Mouse (Mus musculus): Measurements from ENCODE around the gene Tmem97.
A peak's percentile ranks its signal among the peaks of the same experiment; 100 is the strongest.
"Not testable (repeated sequence)": the region's sequence is repeated elsewhere in the genome, so short reads cannot be mapped to it uniquely, and the experiment has no call there.

Tmem97 gene

DNA sequence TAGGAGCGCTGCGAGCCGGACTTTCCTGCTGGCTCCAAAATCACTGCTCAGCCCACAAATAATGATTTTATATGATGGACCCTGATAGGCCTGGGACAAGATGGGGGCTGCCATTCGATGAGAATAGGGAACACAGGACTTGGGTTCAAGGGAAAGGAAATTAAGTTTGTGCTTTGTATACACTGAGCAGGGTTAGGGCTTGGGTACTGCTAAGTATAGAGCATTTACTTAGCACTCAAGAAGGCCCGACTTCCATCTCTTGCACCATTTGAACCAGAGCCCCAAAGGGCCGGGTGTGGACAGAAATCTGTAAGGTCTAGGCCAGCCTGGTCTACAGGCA is 452 bp upstream of the Tmem97 start:
- DNase-seq (ENCODE audit: low read depth, low spot score): peak; percentile 8

GRCm38 (mm10) chr11:78549491-78549987 is 1.0 kb downstream of the Tmem97 start:
- no peak for DNase-seq (ENCODE audit: low read depth, low spot score)

GRCm38 (mm10) chr11:78547718-78548460 is 2.7 kb downstream of the Tmem97 start:
- DNase-seq (ENCODE audit: low read depth, low spot score): no peak

DNA sequence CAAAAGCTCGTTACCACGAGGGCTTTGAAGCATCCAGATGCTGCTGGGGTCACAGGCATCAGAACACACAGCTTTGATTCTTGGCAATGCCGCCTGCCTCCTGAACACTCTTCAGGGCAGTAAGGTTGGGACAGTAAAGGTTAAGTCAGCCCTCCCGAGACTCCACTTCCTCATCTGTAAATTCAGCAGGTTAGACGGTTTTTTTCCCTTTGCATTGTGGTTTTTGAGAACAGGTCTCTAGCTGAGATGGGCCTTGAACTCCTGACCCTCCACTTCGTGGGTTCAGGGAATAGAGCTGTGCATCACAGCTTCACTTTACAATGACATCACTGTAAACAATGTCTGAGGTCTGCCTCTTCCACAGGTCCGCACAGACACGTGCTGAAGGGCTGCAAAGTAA is 5.4 kb downstream of the Tmem97 start:
- no peak for DNase-seq (ENCODE audit: low read depth, low spot score)

DNA sequence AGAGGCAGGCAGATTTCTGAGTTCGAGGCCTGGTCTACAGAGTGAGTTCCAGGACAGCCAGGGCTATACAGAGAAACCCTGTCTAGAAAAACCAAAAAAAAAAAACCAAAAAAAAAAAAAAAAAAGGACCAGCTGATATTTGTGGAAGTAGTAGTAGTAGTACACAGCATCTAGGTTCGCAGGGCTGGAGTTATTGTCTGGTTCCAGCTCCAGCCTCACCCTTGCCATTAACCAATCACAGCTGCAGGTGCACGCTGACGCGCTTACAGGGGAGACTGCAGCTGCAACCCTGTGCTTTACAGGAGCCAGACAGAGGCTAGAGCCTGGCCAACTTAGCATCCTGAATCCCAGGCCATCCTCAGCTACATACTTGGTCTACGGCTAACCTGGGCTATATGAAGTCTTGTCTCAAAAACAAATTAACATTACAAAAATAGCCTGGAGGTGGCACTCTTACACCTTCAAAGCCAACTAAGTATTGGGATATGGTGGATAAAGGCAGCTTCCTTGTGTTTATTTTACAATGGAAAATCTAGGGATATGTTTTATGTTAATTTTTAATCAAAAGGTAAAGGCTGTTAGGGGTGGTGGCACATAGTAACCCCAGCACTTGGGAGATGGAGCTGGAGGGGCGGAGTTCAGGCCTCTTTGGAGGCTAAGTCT is 6.0 kb downstream of the Tmem97 start:
- DNase-seq (ENCODE audit: low read depth, low spot score): no peak

DNA sequence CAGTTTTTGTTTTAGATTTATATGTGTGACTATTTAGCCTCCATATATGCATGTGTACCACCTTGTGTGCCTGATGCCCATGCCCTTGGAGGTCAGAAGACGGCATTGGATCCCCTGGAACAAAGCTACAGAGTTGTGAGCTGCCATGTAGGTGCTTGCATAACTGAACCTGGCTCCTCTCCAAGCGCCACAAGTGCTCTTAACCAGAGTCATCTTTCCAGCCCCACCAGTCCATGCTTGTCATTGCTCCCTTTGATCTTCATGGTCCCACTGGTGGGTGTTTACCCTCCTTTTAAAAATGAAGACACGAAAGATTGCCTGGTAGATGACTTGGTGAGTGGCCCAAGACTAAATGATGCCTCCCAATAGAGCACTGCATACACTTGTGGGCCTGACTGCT is 10.2 kb downstream of the Tmem97 start:
- DNase-seq (ENCODE audit: low read depth, low spot score): no peak

- no peak for DNase-seq (ENCODE audit: low read depth, low spot score)
Observed at GRCm38 (mm10) chr11:78536690-78537084, 13.9 kb downstream of the Tmem97 start.

DNA sequence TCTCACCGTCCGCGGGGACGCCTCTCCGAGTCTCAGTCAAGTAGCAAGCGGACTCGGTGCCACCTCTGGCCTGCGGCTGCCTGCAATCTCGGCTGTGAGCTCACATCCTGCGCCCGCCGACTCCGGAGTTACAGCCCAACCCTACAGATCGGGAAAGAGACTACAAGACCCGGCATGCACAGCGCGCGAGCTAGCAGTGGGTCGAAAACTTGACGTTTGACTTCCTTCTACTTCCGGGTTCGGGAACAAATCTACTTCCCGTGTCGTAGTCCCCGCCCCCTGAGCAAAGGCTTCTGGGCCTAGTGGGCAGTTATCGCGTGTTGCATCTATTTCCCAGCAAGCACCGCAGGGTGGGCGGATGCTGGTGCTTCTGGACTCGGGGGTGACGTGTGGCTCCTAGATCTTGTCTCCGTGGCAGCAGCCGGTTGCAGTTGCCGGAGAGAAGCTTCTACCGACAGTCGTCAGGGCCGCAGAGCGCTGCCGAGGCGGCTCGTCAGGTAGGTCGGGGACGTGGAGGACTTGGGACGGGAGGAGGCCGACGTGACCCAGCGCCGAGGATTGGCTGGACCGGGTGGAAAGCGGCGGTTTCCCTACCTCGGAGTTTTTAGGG is 14.4 kb downstream of the Tmem97 start, which contains the start of the genes Tnfaip1 and Ift20:
Tnfaip1 (minus strand) TSS at position 253 of the 610 bp plus-strand sequence.
Ift20 (plus strand) TSS at position 282 of the 610 bp plus-strand sequence.
- DNase-seq (ENCODE audit: low read depth, low spot score): peak; percentile 98

- peak; percentile 20 for DNase-seq (ENCODE audit: low read depth, low spot score)
Observed at GRCm38 (mm10) chr11:78535376-78536079, 15.0 kb downstream of the Tmem97 start.

DNA sequence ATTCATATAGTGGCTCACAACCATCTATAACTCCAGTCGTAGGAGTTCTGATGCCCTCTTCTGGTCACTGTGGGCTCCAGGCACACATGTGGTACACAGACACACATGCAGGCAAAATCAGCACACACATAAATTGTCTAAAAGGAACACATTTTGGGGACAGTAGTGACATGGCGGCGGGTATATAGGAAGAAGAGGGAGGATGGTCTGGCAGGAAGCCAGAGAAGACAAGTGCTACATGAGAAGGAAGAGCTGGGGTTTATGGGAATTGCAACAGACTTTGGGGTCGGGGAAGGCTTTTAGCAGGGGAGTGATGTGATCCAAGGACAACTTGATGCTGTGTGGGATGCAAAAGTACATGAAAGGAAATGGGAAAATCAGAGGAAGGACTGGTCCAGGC is 16.1 kb downstream of the Tmem97 start:
- no peak for DNase-seq (ENCODE audit: low read depth, low spot score)

GRCm38 (mm10) chr11:78531515-78531914 is 19.1 kb downstream of the Tmem97 start:
- not testable (repeated sequence) for DNase-seq (ENCODE audit: low read depth, low spot score)

DNA sequence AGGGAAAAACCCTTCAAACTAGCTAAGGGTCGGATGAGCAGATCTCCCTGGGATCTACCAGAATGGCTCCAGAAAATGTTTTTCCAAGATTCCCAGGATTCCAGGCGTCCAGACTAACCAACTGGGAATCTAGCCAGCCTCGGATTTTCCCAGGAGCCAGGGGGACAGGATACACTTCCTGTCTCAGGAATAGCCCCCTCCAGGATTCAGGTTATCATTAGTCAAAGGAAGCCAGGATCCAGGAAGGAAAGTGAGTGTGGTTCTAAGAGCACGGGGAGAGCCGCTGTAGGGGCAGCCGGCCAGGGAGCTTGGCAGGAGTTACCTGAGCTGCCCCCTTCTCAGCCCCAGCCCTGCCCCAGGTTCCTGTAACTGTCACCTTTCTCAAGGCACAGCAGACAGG is 19.5 kb downstream of the Tmem97 start:
- DNase-seq (ENCODE audit: low read depth, low spot score): no peak

- no peak for DNase-seq (ENCODE audit: low read depth, low spot score)
Observed at GRCm38 (mm10) chr11:78530001-78530400, 20.6 kb downstream of the Tmem97 start.

GRCm38 (mm10) chr11:78528714-78529113 is 21.9 kb downstream of the Tmem97 start:
- DNase-seq (ENCODE audit: low read depth, low spot score): no peak

DNA sequence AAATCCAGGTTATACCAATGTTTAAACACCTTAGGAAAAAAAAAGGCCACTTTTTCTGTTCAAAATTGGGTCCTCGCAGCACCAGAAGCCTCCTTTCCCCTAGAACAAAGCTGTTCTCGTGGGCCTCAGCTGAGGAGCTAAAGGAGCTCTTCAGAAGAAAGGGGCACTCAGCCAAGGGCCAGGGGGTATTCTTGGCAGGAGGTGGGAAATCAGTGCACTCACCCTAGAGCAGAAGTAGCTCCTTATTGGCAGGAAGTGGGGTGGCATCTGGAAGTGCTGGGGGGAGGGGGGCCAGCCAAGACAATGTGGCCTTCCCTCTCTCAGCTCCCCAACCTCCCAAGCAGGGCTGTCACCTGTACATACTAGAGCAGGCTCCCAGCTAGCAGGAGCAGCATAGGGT is 25.7 kb downstream of the Tmem97 start:
- no peak for DNase-seq (ENCODE audit: low read depth, low spot score)

- DNase-seq (ENCODE audit: low read depth, low spot score): no peak
Observed at GRCm38 (mm10) chr11:78523241-78523955, 27.2 kb downstream of the Tmem97 start.

- DNase-seq (ENCODE audit: low read depth, low spot score): no peak
Observed at GRCm38 (mm10) chr11:78522481-78522997, 28.0 kb downstream of the Tmem97 start.

- no peak for DNase-seq (ENCODE audit: low read depth, low spot score)
Observed at GRCm38 (mm10) chr11:78521880-78522279, 28.7 kb downstream of the Tmem97 start.

DNA sequence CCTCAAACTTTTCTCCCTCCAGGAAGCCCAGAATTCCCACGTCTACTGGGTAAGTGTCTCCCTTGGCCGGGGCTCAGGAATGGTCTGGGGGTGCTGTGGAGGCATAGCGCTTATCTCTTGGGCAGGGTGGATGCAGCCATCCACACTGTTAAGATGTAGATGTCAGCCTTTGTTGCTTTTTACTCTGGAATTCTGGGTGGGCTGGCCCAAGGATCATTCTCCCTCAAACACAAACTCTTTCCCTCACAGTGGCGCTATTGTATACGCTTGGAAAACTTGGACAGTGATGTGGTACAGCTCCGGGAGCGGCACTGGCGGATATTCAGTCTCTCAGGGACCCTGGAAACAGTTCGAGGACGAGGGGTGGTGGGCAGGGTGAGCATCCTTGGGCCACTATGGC is 31.6 kb downstream of the Tmem97 start:
- DNase-seq (ENCODE audit: low read depth, low spot score): no peak

DNA sequence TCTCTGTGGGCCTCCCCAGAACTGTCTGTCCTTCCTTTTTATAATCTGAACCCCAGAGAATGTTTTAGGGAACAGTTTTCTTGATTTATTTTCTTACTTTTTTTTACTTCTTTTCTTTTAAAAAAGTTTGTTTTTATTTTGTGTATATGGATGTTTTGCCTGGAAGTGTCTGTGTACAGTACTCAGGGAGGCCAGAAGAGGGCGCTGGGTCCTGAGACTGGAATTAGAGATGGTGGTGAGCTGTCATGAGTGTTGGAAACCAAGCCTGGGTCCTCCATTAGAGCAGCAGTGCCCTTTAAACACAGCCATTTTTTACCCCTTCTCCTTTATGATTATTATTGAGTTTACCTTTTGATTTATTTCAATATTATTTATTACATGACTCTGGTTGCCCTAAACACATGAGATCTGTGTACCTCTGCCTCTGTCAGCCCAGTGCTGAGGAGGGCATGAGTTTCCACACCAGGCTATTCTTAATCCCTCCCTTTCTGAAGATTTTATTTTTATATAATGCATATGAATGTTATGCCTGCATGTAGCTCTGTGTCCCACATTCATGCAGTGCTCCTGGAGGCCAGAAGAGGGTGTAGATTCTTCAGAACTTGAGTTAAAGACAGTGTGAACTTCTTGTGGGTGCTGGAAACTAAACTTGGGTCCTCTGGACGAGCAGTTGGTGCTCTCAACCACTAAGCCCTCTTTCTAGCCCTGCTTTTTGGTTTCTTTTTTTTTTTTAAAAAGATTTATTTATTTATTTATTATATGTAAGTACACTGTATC is 34.8 kb downstream of the Tmem97 start:
- no peak for DNase-seq (ENCODE audit: low read depth, low spot score)

All from c-Kit-negative CD71-positive TER-119-positive erythroid progenitor cells, embryonic 14.5 days (primary cell).